ENCODE assay signal across 18 mouse cellular contexts in genomic region chr1:72058045-72058703, GRCm38 (mm10).
DNase-seq lines count a peak whose midpoint lies in the region; ATAC-seq and TF ChIP-seq lines count a peak whose summit lies in the region.
"Had no signal": no experiment of that assay in that cellular context is flagged by ENCODE, and none has a peak within 500 bp of the region (broad histone marks: within the 10 kb centered on the region; RNA-seq: fewer than 3 reads in every experiment).

No protein-coding gene starts in this region.

- H3K27ac ChIP-seq in heart, embryonic 12.5 days (ENCODE audit: poor library complexity, severe bottlenecking): no peak overlapping the region
- no peak overlapping the region for H3K27ac ChIP-seq in lung, postnatal 0 days (ENCODE audit: low read length)
- no peak overlapping the region for H3K27ac ChIP-seq in liver, embryonic 11.5 days (ENCODE audit: low read depth, low read length)
- H3K27ac ChIP-seq: embryonic facial prominence, embryonic 13.5 days; forebrain, embryonic 13.5 days; hindbrain, embryonic 14.5 days had no signal

- H3K27me3 ChIP-seq in heart, embryonic 12.5 days (replicated peaks): no peaks in the 10 kb centered on the region
- H3K27me3 ChIP-seq in lung, postnatal 0 days (replicated peaks; ENCODE audit: insufficient read depth, low read length): no peaks in the 10 kb centered on the region
- no peaks in the 10 kb centered on the region for H3K27me3 ChIP-seq in liver, embryonic 11.5 days (replicated peaks; ENCODE audit: control insufficient read depth, insufficient read depth, low read length)
- H3K27me3 ChIP-seq: embryonic facial prominence, embryonic 13.5 days; forebrain, embryonic 13.5 days; megakaryocyte, embryonic 14.5 days had no signal

- H3K36me3 ChIP-seq in heart, embryonic 12.5 days: no peaks in the 10 kb centered on the region
- H3K36me3 ChIP-seq in lung, postnatal 0 days (ENCODE audit: insufficient read depth, low read length): no peaks in the 10 kb centered on the region
- H3K36me3 ChIP-seq in liver, embryonic 11.5 days (ENCODE audit: control insufficient read depth, insufficient read depth, low read length): no peaks in the 10 kb centered on the region
- H3K36me3 ChIP-seq: embryonic facial prominence, embryonic 13.5 days had no signal

- H3K4me3 ChIP-seq in heart, embryonic 12.5 days: no peak overlapping the region
- no peak overlapping the region for H3K4me3 ChIP-seq in lung, postnatal 0 days (ENCODE audit: low read depth, low read length)
- H3K4me3 ChIP-seq in liver, embryonic 11.5 days (ENCODE audit: low read depth, low read length): no peak overlapping the region
- H3K4me3 ChIP-seq: embryonic facial prominence, embryonic 13.5 days; forebrain, embryonic 13.5 days had no signal

- no peak overlapping the region for H3K9ac ChIP-seq in heart, embryonic 12.5 days
- H3K9ac ChIP-seq in lung, postnatal 0 days (replicated peaks; ENCODE audit: low read depth): no peak overlapping the region
- H3K9ac ChIP-seq in liver, embryonic 11.5 days (ENCODE audit: low read depth, low read length): no peak overlapping the region
- H3K9ac ChIP-seq: embryonic facial prominence, embryonic 13.5 days; forebrain, embryonic 13.5 days; hindbrain, embryonic 14.5 days had no signal

- peaks cover 3% of the 10 kb centered on the region; the same call in 1 of the 2 replicates for H3K9me3 ChIP-seq in heart, embryonic 12.5 days (replicated peaks)
- H3K9me3 ChIP-seq in lung, postnatal 0 days (ENCODE audit: low read length): no peaks in the 10 kb centered on the region
- no peaks in the 10 kb centered on the region for H3K9me3 ChIP-seq in liver, embryonic 11.5 days (ENCODE audit: control insufficient read depth, low read length)
- H3K9me3 ChIP-seq: embryonic facial prominence, embryonic 13.5 days; forebrain, embryonic 13.5 days had no signal

- DNase-seq in heart, adult 8-10 months (ENCODE audit: low spot score): no peak
- DNase-seq in lung, postnatal 10 days: peak; percentile 48
- no peak for DNase-seq in lung, postnatal 0 days (ENCODE audit: low spot score)
- DNase-seq in liver, embryonic 11.5 days (ENCODE audit: low spot score): no peak
- DNase-seq in cerebellum, adult 11 months: no peak
- no peak for DNase-seq in spleen, postnatal 14 days (ENCODE audit: low spot score in 2 of 2)
- DNase-seq: cerebellum, adult 9-11 months; kidney, adult 8-10 months; layer of hippocampus, adult 9-11 months; left cerebral cortex, postnatal 4 days; right cerebral cortex, adult 18-20 months; thymus, postnatal 14 days had no signal

- ATAC-seq in heart, embryonic 12.5 days (ENCODE audit: insufficient number of reproducible peaks, low FRiP score): 0 out of 2 replicates have a peak, but pooled peaks have one; percentile 33
- no peak for ATAC-seq in lung, postnatal 0 days
- ATAC-seq in liver, embryonic 11.5 days (replicated peaks; ENCODE audit: low FRiP score): peak; percentile 98
- ATAC-seq: activated CD4-positive, CD25-positive, alpha-beta regulatory T cell, adult 4 months; forebrain, embryonic 13.5 days had no signal

- H3K4me2 ChIP-seq in heart, embryonic 12.5 days: no peak overlapping the region
- no peak overlapping the region for H3K4me2 ChIP-seq in lung, postnatal 0 days (replicated peaks; ENCODE audit: low read depth, low read length)
- peak overlapping the region; percentile 35 for H3K4me2 ChIP-seq in liver, embryonic 11.5 days
- H3K4me2 ChIP-seq: embryonic facial prominence, embryonic 13.5 days; forebrain, embryonic 13.5 days; hindbrain, embryonic 14.5 days had no signal

- no peak for TF ChIP-seq CTCF in lung, postnatal 0 days (IDR thresholded peaks at IDR 0.05)

- TF ChIP-seq EP300 in lung, postnatal 0 days (IDR thresholded peaks at IDR 0.05): no peak

- WGBS in heart, embryonic 12.5 days: 45% methylated on average over 7 of the region's 7 CpGs
- WGBS in lung, postnatal 0 days: 46% methylated on average over 7 of the region's 7 CpGs
- WGBS in liver, embryonic 11.5 days: 59% methylated on average over 7 of the region's 7 CpGs

- peaks cover 11% of the 10 kb centered on the region for H3K4me1 ChIP-seq in heart, embryonic 12.5 days (replicated peaks)
- no peaks in the 10 kb centered on the region for H3K4me1 ChIP-seq in lung, postnatal 0 days (ENCODE audit: insufficient read depth, low read depth, low read length)
- peaks cover 15% of the 10 kb centered on the region for H3K4me1 ChIP-seq in liver, embryonic 11.5 days (replicated peaks; ENCODE audit: control insufficient read depth, insufficient read depth, low read length)
- H3K4me1 ChIP-seq: megakaryocyte, embryonic 14.5 days had no signal
